Mouse (Mus musculus) thymus, postnatal 4 days (tissue): ENCODE data around the gene Tekt1.

Experiments used
- DNase-seq: peaks from one replicate; pipeline ENCODE4 v3.0.0; 2021

Gene Tekt1

DNA sequence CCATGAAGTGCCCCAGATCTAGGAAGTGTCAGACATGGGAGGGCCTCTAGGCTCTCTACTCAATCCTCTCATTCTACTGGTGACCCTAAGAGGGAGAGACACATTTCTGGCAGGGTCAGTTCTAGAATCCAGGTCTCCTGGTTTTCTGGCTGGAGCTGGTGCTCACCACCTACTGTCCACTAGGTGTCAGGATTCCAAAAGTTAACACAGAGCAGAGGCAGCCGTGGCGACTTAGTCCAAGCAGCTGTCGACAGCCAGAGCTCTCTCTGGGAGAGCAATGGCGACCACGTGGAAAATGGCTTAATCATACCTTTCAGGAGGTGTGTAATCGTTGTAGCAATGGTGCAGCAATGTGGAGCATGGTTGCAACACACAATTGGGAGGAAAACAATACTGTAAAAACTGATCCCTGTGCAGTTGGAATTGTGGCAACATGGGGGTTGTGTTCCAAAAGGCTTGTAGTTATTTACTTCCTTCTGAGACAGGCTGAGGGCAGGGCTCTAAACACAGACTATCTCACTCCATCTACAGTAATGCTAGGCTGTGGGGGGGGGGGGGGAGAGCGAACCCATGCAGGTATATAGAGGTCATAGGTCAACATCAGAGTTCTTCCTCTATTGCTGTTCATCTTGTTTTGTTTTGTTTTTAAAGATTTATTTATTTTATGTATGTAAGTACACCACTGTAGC is 19.5 kb downstream of the Tekt1 start:
- peak; percentile 50 for DNase-seq

DNA sequence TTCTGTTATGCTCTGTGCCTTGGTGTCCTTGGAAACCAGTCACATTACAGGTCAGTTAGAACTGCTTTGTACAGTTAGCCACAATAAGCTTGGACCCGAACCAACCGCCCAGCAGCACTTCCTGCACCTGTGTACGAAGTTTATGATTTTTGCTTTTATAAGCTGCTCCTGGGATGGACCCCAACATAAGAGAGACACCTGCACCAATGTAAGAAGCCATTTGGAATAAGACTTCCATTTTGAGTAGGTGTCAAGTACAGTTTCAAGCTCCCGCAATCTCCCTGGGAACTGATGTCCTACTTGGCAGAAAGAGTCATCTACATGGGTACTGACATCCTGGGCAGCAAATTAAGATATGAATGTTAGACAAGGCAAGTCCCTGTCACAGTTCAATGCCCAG is 22.5 kb downstream of the Tekt1 start:
- no peak for DNase-seq

DNA sequence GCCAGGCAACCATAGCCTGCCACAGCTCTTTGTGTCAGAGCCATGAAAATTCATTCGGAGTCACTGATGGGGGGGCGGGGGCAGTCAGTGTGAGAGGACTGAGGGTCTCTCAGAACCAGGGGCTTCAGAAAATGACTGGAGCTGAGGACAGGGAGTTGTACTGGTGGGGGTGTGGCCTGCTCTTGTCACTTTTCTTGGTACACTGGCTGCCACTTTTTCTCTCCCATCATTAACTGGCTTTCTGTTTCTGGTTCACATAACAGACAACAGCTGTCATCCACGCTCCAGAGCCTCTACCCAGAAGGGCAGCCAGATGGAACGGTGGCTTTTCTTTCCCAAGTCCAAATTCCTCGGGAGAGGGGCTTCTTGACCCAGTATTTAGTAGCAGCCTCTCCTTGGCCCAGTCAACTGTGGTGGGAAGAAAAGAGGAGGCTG is 23.8 kb downstream of the Tekt1 start:
- DNase-seq, result no peak

DNA sequence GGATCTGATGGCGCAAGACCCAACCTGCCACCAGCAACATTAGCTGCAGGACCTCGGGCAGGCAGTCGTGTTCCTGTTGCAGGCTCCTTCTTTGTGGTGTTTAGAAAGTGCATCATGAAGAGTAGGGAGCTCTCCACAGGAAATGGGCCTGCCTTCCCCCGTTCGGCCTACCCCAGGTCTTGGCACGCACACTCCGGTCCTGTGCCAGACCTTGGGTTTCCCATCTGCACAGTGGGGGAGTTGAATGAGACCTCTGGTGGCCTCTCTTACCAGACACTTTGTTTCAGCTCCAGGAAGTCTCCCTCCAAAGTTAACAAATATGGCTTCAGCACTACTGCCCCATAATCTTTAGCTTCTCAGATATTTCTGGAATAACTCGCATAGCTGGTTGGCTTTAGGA is 25.5 kb downstream of the Tekt1 start:
- no peak for DNase-seq

DNA sequence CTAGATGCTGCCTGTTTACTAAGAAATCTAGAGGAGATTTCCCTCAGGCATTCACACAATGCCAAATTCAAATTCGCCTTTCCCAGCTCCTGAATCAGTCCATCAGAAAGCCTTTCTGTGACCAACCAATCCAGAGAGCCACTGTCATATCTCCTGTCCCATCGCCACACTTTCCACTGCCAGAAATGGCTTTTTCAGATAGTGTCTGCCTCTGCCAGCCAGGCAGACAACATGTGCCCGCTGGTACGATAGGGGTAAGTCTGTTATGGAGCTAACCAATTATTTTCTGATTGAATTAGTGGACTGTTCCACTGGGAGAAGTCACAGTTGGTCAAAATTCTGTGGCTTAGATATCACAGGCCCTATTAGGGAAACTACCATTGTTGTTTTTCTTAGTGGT is 27.6 kb downstream of the Tekt1 start:
- no peak for DNase-seq

DNA sequence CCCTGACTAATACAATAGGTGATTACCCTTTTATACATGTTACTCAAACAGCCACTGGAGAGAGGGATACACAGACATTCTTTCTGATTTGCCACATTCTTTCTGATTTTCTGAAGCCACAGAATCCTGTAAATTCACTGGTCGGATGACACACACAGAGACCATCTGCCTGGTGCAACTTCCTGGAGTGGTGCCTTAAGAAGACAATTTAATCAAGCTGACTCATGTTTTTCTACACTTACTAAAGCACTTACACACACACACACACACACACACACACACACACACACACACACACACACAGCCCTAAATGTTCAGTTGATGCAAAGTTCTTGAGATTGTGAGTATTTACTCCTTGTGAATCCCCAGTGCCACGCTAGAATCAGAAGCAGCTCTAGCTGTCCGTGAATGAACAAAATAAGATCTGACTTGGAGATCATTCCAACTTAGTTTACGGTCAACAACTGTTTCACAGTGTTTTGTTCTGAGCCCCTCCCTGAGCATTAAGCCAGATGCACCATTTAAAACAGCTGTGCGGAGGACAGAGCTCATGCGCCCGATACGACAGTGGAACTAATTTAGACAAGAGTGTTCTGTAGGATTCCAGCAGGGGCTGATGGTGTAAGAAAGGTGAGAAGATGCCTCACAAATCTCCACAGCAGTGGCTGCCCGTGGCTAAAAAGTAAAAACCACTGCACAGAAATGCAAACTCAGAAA is 29.1 kb downstream of the Tekt1 start:
- DNase-seq, result no peak

DNA sequence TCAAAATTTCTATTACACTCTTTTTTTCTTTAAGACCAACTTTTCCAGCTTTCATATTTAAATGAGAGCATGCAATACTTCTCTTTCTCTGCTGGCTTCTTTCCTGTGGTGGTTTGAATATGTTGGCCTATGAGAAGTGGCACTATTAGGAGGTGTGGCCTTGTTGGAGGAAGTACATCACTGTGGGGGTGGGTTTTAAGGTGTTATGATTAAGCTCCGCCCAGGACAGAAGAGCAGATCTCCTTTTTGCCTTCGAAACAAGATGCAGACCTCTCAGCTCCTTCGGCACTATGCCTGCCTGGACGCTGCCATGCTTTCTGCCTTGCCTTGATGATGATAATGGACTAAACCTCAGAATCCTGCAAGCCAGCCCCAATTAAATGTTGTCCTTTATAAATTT is 36.5 kb downstream of the Tekt1 start:
- DNase-seq, result no peak

DNA sequence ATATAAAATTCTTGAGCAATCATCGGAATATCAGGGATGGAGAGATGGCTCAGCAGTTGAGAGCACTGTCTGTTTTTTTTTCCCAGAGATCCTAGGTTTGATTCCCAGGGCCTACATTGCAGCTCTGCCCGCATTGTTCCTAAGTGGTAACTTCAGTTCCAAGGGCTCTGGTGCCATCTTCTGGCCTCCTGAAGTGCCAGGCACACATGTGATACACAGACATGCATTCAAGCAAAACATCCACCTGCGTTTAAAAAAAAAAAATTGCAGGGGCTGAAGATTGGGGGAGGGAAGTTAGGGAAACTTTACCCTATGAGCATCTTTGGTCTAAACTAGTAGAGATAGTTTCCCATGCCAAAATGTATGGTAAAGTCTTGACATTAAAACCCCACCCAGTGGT is 37.8 kb downstream of the Tekt1 start:
- DNase-seq, result peak; percentile 28

DNA sequence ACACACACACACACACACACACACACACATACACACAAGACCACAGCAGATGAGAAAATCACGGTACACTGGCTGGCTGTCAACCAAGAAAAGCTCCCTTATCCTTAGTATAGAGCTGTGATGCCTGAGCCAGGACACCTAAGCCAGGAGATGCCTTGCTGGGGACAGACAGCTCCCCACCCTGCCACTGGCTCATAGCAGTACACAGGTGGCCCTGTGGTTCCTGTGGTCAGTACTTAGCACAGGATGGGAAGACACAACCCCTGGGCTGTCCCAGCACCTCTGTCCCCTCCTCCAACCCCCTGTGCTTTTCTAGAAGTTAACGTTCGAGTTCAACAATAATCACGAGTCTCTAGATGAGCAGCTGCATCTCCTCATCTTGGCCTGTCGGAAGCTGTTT is 44.2 kb downstream of the Tekt1 start:
- DNase-seq, result no peak

DNA sequence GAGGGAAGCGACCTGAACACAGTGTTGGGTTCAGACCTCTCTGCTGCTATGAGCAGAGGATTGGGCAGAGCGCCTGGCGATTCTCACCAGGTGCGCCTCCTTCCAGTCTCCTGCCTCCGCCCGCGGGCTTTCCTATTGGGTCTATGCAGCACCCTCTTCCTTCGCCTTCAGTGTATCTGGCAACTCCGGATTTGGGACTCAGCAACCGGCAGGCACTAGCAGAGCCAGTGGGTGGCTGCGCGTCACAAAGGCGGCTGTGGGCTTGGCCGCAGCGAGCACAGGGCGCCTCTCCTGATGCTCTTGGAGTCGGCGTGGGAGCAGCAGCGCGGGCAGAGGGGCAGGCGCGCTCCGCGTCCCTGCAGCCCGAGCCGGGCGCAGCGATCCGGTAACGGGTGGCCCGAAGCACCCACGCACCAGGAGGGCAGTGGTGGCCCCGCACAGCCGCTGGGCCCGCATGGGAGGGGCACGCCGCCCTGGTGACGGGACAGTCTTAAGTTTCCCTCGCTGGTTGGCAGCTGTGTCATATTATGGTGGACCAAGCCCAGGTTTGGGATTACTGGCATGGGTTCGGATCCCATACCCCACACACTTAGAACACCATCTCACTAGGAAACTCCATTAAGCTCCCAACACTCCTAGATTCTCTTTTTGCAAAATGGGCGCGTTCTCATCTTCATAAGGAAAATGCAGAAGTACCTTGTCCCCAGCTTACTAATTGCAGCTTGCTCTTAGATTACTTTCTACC is 47.9 kb downstream of the Tekt1 start, which contains the start of gene Fbxo39:
Gene Fbxo39 (plus strand): TSS at position 294 of the 745 bp plus-strand sequence.
- DNase-seq, result no peak

DNA sequence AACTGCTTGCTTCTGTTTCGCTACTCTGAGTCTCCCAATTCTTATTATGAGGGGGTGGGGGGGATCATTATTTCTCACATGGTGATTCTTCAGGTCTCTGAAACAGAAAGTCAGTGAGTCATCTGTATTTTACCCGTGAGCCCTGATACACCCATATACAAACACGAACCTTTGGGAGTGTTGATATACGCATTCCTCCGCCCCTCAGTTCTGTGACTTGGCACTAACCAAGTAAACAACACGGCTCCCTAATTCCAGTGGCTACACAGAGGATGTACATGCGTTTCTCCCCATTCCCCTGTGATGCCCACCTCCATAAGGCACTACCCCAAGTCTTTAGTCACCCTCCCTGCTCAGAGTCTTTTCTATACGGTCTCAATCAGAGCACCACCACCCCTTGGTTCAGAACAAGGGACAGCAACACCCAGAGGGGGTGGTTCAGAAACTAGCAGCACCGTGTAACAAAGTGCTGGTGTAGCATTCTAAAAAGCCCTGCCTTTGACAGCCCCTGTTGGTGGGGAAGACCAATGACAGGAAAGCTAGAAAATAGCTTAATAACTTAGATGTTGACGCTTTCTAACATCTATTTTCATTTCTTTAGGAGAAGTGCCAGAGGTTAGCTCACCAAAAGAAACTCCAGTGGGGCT is 50.8 kb downstream of the Tekt1 start:
- no peak for DNase-seq

DNA sequence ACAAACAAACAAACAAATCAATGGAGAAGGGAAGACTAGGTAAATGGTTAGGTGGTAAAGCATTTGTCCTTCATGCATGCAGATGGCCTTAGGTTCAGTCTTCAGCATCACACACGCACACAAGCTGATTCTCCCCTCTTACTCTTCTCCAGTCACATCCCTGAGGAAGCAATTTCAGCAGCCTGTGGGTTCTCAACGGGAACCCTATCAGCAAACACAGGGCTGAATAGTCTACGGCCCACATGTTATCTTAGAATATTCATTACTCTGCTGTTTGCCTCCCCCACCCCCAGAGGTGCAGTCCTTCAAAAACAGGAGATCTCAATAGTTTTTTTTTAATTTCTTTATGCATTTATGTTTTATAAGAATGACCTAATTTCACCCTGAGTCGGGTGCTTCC is 51.8 kb downstream of the Tekt1 start:
- no peak for DNase-seq

DNA sequence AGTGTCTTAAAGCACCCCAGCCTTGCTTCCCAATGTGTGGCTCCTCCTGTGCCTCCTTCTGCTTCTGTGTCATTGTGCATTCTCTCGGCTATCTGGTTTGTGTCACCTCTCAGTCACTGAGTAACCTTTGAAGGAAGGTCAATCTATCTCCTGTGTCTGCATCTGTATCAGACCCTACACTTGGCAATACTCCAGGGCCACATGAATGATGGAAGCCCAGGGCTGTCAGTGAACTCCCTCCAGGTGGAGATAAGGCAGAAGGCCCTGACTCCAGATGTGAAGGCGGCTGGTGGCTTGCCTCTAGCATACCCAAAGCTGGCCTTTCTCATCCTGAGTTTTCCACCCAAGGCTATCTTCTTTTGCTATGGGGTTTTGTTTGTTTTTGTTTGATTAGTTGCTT is 53.3 kb downstream of the Tekt1 start:
- DNase-seq, result no peak

DNA sequence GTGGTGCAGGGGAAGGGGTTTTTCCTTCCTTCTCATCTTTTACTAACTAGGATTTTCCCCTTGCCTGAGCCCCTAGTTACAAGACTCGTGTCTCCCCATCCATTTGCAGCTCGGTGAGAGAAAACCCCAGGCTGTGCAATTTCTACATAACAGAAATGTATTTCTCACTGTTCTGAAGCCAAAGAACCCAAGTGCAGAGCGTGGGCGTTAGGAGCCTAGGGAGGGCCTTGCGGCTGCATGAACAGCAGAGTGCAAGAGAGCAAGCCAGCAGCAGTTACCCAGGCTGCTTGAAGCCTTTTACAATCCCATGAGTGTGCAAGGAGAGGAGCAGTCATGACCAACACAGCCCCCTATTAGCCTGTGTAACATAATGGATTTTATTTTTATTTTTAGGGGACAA is 54.8 kb downstream of the Tekt1 start:
- DNase-seq, result no peak

DNA sequence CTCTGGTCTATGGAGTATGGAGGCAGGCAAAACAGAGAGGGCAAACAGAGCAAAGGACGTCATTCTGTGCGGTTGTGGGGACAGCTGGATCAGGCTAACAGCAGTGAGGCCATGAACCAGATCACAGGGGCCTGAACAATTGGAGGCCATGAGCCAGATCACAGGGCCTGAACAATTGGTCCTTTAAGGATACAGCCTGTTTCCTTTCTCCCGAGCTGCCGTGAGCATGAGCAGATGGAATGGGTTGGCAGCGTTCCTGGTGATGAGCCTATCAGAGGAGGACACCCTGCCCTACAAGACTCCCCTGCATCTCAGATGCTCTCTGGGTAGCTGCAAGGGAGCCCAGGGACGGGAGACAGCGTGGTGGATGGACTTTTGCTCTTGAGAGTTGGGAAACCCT is 60.0 kb downstream of the Tekt1 start:
- no peak for DNase-seq

DNA sequence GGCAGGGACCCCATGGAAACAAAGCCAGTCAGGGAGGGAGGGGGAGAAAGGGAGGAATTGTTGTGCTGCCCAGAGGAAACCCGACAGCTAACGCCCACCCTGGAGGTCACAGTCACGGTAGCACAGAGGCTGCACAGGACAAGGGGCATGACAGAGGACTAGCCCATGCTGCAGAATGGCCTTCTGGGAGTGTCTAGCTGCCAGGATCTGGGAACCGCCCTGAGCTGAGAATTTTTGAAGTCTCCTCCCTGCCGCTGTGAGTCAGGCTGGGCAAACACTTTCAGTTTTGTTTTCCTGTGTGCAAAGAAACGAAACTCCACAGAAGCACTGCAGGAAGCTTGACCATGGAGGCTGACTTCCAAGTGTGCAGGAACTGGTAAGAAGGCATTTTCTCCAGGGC is 60.9 kb downstream of the Tekt1 start, which contains the start of gene Xaf1:
Gene Xaf1 (plus strand): TSS at position 296 of the 400 bp plus-strand sequence.
- DNase-seq, result peak; percentile 39
